Mouse (Mus musculus) liver, adult 10 weeks (tissue): ENCODE data around the gene Tmem51. TPM values are rescaled to one million over a fixed set of nuclear protein-coding genes. Genes with fewer than 3 reads are reported as not detected.

Source experiments
- polyA plus RNA-seq: library from polyadenylated mRNA; stranded (reverse); fragments of 350-450 nt; fragmentation: Illumina TruSeq; extraction: RNeasy Lipid Tissue Mini Kit (QIAGEN cat#74804); gene quantifications from one replicate; pipeline ENCODE4 v1.2.3, GENCODE M21; 2014; ENCODE audit warnings: low read depth, low replicate concordance

Tmem51 gene
- polyA plus RNA-seq, result 0.53 TPM

DNA sequence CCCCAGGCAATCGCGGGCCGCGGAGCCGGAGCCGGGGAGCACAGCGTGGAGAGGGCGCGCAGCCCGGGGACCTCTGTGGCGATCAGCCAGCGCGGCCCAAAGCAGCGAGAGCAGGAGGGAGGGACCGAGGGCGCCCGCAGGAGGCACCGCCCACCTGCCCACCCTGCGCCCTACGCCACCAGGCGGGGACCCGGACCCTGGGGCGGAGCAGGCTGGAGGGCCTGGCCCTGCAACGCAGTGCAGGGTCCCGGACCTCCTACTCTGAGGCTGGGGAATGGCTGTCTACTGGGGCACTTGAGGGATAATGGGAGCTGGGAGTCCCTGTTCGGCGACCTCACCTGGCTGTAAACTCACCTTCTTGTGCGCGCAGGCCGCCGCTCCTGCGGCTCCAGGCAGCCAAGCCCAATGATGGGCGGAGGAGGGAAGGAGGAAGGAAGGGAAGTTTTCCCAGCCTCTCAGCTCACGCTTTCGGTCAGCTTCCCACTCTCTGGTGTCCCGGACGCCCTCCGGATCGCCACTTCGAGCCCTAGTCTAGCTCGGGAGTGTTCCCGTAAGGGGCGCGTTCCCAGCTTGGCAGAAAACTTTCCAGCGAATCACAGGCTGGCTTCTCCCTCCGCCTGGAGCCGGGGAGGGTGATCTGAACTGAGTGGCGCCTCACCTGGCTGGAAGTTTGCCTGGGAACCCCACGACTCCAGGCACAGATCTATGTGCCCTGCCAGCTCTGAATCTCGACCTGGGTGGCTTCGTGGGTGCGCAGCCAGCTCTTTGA is at the start of gene Tmem51:
Gene Tmem51 (minus strand): TSS at position 174 of the 769 bp plus-strand sequence.

DNA sequence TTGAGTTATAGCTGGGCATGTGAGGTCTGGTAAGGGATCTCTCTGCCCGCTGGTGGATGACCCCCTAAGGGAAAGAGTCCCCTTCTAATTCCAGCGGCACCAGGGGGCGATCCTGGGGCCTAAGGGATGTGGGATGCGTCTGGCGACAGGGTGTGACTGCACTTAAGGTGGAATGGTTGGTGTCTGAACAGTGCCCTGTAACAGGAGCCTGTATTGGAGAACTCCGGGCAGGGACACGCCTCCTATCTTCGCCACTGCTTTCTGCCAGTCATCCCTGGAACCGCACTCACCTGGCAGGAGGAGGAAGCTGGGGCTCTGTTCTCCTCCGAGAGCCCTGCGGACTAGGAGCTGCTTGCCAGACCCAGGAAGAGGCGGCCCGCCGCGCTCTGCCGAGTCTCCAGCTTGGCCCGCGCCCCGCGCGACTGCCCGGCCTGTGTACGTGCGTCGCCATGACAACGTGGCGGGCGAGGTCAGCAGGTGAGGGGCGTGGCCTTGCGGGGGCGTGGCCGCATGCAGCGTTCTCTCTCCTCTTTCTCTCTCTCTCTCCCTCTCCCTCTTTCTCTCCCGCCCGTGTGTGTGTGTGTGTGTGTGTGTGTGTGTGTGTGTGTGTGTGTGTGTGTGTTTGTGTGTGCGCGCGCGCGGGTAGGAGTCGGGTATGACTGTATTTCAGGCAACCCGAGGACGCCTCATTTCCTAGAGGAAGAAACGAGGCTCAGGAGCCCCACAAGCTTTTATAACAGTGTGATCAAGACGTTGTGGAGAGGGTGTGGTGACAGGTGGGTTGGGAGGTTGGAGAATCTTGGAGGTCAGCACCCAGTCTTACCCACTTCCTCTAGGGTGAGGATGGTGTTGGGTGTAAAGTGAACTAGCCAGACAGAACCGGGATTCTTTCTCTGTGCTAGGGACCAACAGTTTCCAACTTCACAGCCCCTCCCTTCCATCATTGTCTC is 69.2 kb downstream of the Tmem51 start, which contains the start of gene Fhad1:
Gene Fhad1 (minus strand): TSS at position 424 of the 950 bp plus-strand sequence.

Other genes starting within 250 kb of the Tmem51 start
- gene Ctrc, start 237.9 kb downstream of the Tmem51 start, polyA plus RNA-seq, result not detected
- 2.0 TPM for gene Efhd2, start 209.4 kb downstream of the Tmem51 start, polyA plus RNA-seq
- 0.82 TPM for gene Fhad1, start 69.2 kb downstream of the Tmem51 start, polyA plus RNA-seq
- gene Kazn, start 155.1 kb upstream of the Tmem51 start, polyA plus RNA-seq, result 0.40 TPM